Mouse (Mus musculus): ENCODE measurements around the gene Gdpgp1. TPM values are rescaled to one million over a fixed set of nuclear protein-coding genes. Genes with fewer than 3 reads are reported as not detected.
A peak's percentile ranks its signal among the peaks of the same experiment; 100 is the strongest.

The Gdpgp1 gene
- total RNA-seq, 2 experiments from 2014 or later = 1.9 TPM

GRCm38 (mm10) chr7:80198863-80199262 lies 33.8 kb upstream of the Gdpgp1 start:
- intact Hi-C loops (cut with DNase I) = no loop called here
- DNase-seq = no peak

GRCm38 (mm10) chr7:80199286-80199685 lies 33.4 kb upstream of the Gdpgp1 start:
- DNase-seq = no peak
- intact Hi-C loops (cut with DNase I) = no loop called here

- DNase-seq = no peak
- intact Hi-C loops (cut with DNase I) = no loop called here
Observed at GRCm38 (mm10) chr7:80199851-80200587, 32.6 kb upstream of the Gdpgp1 start.

- no peak for DNase-seq
- intact Hi-C loops (cut with DNase I) = no loop called here
Observed at GRCm38 (mm10) chr7:80200588-80200945, 32.1 kb upstream of the Gdpgp1 start.

GRCm38 (mm10) chr7:80200963-80201539 lies 31.6 kb upstream of the Gdpgp1 start:
- intact Hi-C loops (cut with DNase I) = no loop called here
- no peak for DNase-seq

- no peak for DNase-seq
- intact Hi-C loops (cut with DNase I) = no loop called here
Observed at GRCm38 (mm10) chr7:80201888-80202540, 30.7 kb upstream of the Gdpgp1 start.

DNA sequence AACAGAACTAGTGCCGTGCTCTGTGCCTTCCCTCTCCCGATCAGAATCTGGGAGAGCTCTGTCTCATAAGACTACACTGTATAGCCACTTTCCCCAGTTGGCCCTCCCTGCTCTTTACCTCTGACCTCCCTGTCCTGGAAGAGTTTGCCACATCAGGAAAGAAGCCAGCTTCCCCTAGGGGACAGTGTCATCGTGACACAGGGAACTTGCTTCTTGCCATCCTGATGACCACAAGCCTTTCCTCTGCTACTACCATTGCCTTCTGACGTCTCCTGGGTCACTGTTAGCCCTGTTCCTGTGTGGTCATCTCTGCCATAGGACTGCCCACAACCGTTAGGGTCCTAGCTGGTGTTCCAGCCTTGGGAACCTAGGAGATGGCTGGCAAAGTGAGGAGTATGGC lies 29.7 kb upstream of the Gdpgp1 start:
- no peak for DNase-seq
- intact Hi-C loops (cut with DNase I) = no loop called here

GRCm38 (mm10) chr7:80203638-80204096 lies 29.0 kb upstream of the Gdpgp1 start:
- intact Hi-C loops (cut with DNase I) = no loop called here
- DNase-seq = no peak

DNA sequence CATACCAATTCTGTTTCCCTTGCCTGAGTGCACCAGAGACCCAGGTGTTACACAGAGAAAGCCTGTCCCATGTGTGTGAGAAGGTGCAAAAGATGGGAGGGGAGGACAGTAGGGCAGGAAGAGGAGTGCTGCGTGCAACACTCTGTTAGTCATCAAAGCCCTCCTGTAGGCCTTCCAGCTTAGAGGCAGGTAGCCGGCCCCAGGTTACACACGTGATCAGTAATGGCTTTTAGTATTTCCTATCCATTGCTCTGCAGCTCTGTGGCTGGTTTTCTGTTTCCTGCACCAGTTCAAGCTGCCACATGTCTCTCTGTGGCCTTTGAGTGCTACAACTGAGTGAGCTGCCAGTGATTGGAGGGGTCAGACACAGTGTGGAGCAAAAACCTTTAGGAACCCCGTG lies 28.3 kb upstream of the Gdpgp1 start:
- DNase-seq = no peak
- intact Hi-C loops (cut with DNase I) = no loop called here

GRCm38 (mm10) chr7:80204961-80205360 lies 27.7 kb upstream of the Gdpgp1 start:
- DNase-seq = no peak
- intact Hi-C loops (cut with DNase I) = no loop called here

DNA sequence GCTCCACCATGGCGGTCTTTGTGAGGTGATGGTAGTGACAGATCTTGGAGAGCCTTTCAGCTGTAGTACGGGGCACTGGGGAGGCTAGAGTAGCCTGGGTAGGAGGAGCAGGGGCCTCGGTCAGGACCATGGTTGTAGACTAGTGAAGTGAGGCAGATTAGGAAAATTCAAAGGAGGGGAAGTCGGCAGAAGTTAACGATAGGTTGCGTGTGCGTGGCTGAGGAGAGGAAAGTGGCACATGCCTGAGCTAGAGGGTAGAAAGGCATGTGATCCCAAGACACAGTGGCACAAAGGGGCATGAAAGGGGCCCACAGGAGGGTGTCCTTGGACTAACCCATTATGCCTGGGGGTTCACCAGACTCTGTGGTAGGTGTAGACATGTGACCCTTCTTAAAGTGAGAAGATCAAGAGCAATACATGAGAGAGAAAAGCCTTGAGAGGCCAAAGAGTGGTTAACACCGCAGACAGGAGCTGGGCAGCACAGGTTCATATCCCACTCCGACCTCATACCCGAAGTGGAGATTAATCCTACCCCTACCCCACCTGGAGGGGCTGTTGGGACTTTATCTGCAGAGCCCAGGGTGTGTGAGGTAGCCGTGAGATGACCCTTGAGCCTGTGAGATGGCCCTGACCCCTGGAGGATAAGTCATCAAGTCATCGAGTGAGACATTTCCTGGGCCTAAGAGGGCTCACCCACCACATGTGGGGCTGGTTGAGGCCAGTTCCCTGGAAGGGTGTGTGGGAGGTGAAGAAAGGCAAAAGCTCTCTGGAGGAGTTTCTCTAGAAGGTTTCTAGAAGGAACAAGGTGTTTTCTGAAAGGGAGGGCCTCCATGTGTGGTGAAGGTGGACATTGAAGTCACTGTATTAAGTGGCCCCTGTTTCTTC lies 26.7 kb upstream of the Gdpgp1 start:
- DNase-seq = no peak
- intact Hi-C loops (cut with DNase I) = no loop called here

DNA sequence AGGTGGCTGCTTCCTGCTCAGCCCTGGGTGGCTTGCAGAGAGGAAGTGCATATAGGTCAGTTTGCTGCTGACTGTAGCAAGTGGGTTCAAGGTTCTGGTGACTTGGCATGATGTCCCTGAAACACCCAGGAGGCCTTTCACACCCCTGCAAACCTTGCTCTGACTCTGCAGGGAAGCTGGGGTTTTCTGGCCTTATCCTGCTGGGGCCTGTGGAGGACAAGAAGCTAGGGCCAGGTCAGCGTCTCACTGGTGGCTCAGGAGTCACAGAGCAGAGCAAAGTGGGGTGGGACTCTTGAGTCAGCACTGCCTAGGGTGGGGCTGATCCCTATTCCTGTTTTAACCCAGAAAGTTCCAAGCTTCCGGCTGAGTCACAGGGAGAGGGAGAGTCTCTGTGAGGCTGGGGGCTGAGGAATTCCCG lies 25.3 kb upstream of the Gdpgp1 start:
- intact Hi-C loops (cut with DNase I) = no loop called here
- no peak for DNase-seq

DNA sequence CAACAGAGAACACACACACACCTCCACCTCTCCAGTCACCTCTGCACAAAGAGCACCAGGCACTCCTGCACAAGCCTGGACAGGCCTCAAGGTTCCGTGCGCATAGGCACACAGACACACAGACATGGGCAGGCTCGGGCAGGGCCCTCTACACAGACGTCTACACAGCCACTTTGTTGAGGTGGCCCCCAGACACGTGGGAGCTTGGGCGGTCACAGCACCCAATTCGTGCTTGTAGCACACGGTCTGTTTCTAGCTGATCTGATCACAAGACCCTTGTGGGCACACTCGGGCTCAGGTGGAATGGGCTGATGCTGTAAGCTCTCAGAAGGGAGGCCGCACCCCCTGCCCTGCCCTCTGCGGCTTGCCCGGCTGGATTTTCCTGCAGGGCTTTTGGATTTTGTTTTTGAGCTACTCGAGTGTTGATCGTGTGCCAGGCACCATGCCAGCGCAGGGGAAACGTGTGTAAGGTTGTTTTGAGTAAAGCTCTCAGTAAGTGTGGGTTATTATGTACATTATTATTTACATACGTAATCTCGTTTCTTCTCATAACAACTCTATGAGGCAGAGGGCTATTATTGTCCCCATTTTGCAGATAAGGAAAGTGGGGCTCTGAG lies 24.5 kb upstream of the Gdpgp1 start:
- intact Hi-C loops (cut with DNase I) = no loop called here

DNA sequence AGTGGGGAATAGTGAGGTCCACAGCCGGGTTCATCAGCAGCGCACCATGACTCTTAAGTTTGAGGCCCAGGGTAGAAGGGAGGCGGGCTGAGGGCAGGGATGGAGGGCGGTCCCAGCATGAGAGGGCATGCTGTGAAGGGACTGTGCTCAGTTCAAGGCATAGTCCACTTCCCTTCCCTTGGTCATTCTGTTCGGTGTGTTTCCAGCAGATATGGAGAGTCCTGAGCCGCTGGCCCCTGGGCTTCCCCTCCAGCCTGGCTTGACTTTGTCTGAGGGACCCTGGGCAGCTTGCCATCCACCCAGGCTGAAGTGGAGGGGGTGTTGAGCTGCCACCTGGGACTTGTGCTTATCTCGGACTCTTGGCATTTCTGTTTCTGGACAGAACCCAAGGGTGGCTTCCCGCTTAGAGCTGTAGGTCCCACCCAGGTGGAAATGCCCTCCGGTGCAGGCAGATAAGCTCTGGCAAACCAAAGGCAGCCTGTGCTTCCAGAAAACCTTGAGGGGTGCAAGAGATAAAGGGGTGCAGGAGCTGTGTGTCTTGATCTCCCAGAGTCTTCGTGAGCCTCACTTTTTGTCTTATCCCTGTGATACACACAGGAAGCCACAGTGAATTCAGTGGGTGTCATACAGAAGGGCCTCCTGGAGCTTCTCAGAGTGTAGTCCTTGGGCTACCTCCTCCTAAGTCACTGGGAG lies 23.8 kb upstream of the Gdpgp1 start:
- intact Hi-C loops (cut with DNase I) = no loop called here

More for the DNA sequence above, 24.5 kb upstream of the Gdpgp1 start:
- DNase-seq = no peak

GRCm38 (mm10) chr7:80209669-80210068 lies 23.0 kb upstream of the Gdpgp1 start:
- intact Hi-C loops (cut with DNase I) = loop anchor here (10.0 kb wide), 1 partner anchor 185 kb away; the partner anchor contains the start of gene Zfp710
- no peak for DNase-seq

More for the DNA sequence above, 23.8 kb upstream of the Gdpgp1 start:
- DNase-seq = peak; percentile 60 to 70

- intact Hi-C loops (cut with DNase I) = loop anchor here (10.0 kb wide), 1 partner anchor 186 kb away; the partner anchor contains the start of gene Zfp710
- DNase-seq = no peak
Observed at GRCm38 (mm10) chr7:80210982-80211381, 21.7 kb upstream of the Gdpgp1 start.

DNA sequence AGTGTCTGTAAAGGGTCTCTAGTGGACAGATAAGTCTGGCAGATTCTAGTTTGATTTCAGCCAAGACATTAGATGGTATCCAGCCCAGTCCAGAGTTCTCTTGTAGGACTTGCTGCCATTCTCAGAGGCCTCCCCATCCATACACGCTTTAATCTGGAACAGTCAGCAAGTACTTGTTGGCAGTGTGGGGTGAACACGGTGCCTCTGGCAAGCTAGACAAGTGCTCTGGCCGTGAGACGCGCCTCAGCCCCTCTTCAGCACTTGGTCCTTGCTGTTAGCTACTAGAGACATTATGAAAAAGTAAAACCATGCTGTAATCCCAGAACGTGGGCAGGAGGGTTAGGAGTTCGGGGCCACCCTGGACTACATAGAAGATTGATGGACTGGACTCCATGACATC lies 19.1 kb upstream of the Gdpgp1 start:
- intact Hi-C loops (cut with DNase I) = loop anchor here (10.0 kb wide), 1 partner anchor 189 kb away; the partner anchor contains the start of gene Zfp710
- DNase-seq = no peak

GRCm38 (mm10) chr7:80214459-80214858 lies 18.2 kb upstream of the Gdpgp1 start:
- DNase-seq = no peak
- intact Hi-C loops (cut with DNase I) = loop anchor here (10.0 kb wide), 1 partner anchor 190 kb away; the partner anchor contains the start of gene Zfp710

DNA sequence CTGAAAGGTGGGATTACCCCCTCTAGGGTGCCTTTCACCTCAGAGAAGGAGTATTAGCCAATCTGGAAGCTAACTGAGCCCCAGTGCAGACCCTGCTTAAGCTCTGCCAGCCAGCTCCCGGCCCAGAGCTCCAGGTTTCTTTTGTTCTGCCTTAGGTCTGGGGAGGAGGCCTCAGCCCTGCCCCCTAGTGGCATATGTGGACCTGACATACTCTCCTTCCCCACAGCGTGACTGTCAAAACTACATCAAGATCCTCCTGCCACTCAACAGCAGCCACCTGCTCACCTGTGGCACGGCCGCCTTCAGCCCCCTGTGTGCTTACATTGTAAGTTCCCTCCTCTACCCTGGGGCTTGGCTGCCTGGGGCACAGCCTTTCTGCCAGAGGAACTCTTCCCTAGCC lies 17.3 kb upstream of the Gdpgp1 start:
- DNase-seq = peak; percentile 82 to 89

More for the DNA sequence above, 17.3 kb upstream of the Gdpgp1 start:
- intact Hi-C loops (cut with DNase I) = loop anchor here (1.0 to 10.0 kb wide), 3 partner anchors 58 to 191 kb away; partner anchors contain the start of gene Zfp710
